Mouse (Mus musculus): ENCODE measurements around the gene Ociad2. TPM values are rescaled to one million over a fixed set of nuclear protein-coding genes. Genes with fewer than 3 reads are reported as not detected.

Gene Ociad2
- polyA plus RNA-seq (2012; rRNA removed) = 2.8 and 3.0 TPM in 2 replicates

DNA sequence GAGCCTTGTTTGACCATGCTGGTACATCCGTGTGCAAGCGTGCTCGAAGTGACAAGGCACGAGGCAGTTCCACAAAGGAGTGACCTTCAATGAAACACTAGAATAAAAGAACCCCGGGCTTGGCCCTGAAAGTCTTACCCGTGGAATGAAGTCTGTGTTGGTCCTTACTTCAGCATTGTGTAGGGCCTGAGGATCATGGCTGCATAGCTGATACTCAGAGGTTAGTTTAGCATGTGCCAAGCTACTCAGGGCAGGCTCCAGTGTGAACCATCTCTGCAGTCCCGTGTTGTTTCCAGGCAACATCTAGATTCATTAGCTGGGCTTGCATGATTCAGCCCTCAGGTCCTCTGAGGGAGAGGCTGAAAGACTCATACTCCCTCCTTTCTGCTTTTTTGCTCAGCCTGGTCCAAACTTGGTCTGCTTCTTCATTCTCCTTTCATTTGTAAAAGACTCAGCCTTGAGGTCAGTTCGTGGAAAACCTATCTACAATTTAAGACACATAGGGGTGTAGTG, at the start of gene Ociad2:
Gene Ociad2 (minus strand): TSS at position 306 of the 513 bp plus-strand sequence.

GRCm38 (mm10) chr5:73292502-73293457, 48.0 kb downstream of the Ociad2 start, which contains the start of gene Ociad1:
Gene Ociad1, plus strand, starts transcription at chr5:73292784.

Other genes starting within 250 kb of the Ociad2 start
- gene Fryl, start 84.4 kb downstream of the Ociad2 start, polyA plus RNA-seq (2012; rRNA removed) = 18.1 and 32.8 TPM in 2 replicates
- 25.5 and 29.9 TPM in 2 replicates for gene Ociad1, start 48.2 kb downstream of the Ociad2 start, polyA plus RNA-seq (2012; rRNA removed)
- gene Cwh43, start 65.0 kb upstream of the Ociad2 start, polyA plus RNA-seq (2012; rRNA removed) = 28.8 and 35.2 TPM in 2 replicates
- 0.48 and 0.74 TPM in 2 replicates for gene Dcun1d4, start 140.0 kb upstream of the Ociad2 start, polyA plus RNA-seq (2012; rRNA removed)